Mouse (Mus musculus) gastrocnemius, adult 2 months (tissue): ENCODE results near the gene Fkbp2. TPM values are rescaled to one million over a fixed set of nuclear protein-coding genes. Genes with fewer than 3 reads are reported as not detected.

Source experiments
- DNase-seq: peaks from one replicate; pipeline ENCODE4 v3.0.0; 2022
- H3K27ac ChIP-seq: fragments of 200-600 bp; 2 replicates; pipeline ENCODE4 v1.8.1; 2022; ENCODE audit warnings: mild to moderate bottlenecking
- H3K4me3 ChIP-seq: fragments of 200-600 bp; 2 replicates; pipeline ENCODE4 v1.8.1; 2022; ENCODE audit warnings: mild to moderate bottlenecking, moderate library complexity
- CTCF ChIP-seq: fragments of 200-600 bp; IDR thresholded peaks from 2 replicates; pipeline ENCODE4 v1.8.1; 2022; ENCODE audit warnings: antibody characterized with exemption, mild to moderate bottlenecking, moderate library complexity
- intact Hi-C: fragments of 180-260 bp; cut with DNase I; formaldehyde crosslinking; loops from one replicate; pipeline ENCODE4 v1.15.1; 2025
- total RNA-seq, 2 experiments: library from RNA; stranded (reverse); gene quantifications; 2 replicates each; pipeline ENCODE4 v1.2.3; 2021

Fkbp2 gene
- total RNA-seq, 2 experiments from 2014 or later = 7.9 to 11.2 TPM

GRCm38 (mm10) chr19:6987061-6987903 is 7.0 kb upstream of the Fkbp2 start, which contains the start of gene Vegfb:
Vegfb (minus strand) TSS chr19:6987651.
- H3K27ac ChIP-seq = peak within 1 kb of the TSS; percentile 91
- intact Hi-C loops = no loop called here
- DNase-seq = peak; percentile 88
- peak within 1 kb of the TSS; percentile 78 for H3K4me3 ChIP-seq
- TF ChIP-seq CTCF = no peak

- TF ChIP-seq CTCF = no peak
- peak; percentile 29 for DNase-seq
- Histone ChIP-seq H3K4me3 (peak overlapping the region; percentile 78), H3K27ac (peak overlapping the region; percentile 91)
- intact Hi-C loops = no loop called here
Measured at GRCm38 (mm10) chr19:6985951-6986708, 5.8 kb upstream of the Fkbp2 start.

GRCm38 (mm10) chr19:6985300-6985699 is 5.0 kb upstream of the Fkbp2 start:
- TF ChIP-seq CTCF = no peak
- H3K27ac ChIP-seq = no peak overlapping the region
- peak; percentile 27 for DNase-seq
- intact Hi-C loops = no loop called here
- no peak overlapping the region for H3K4me3 ChIP-seq

- no peak for TF ChIP-seq CTCF
Measured at GRCm38 (mm10) chr19:6983621-6984020, 3.3 kb upstream of the Fkbp2 start.

GRCm38 (mm10) chr19:6981465-6981864 is 1.2 kb upstream of the Fkbp2 start:
- no peak for TF ChIP-seq CTCF
- intact Hi-C loops = no loop called here
- Histone ChIP-seq H3K27ac (peak overlapping the region; percentile 100), H3K4me3 (peak overlapping the region; percentile 95)
- no peak for DNase-seq

More at GRCm38 (mm10) chr19:6983621-6984020, 3.3 kb upstream of the Fkbp2 start:
- Histone ChIP-seq H3K4me3 (no peak overlapping the region), H3K27ac (no peak overlapping the region)
- intact Hi-C loops = no loop called here
- DNase-seq = no peak

- Histone ChIP-seq H3K4me3 (peak overlapping the region; percentile 95), H3K27ac (peak overlapping the region; percentile 100)
- peak; percentile 81 for TF ChIP-seq CTCF
- intact Hi-C loops = no loop called here
- peak; percentile 100 for DNase-seq
Measured at GRCm38 (mm10) chr19:6979486-6980380, 568 bp downstream of the Fkbp2 start.

- H3K4me3 ChIP-seq = peak overlapping the region; percentile 95
- intact Hi-C loops = no loop called here
- peak; percentile 60 for DNase-seq
- TF ChIP-seq CTCF = no peak
- peak overlapping the region; percentile 100 for H3K27ac ChIP-seq
Measured at GRCm38 (mm10) chr19:6979001-6979479, 1.3 kb downstream of the Fkbp2 start.

GRCm38 (mm10) chr19:6978639-6978974 is 1.7 kb downstream of the Fkbp2 start:
- DNase-seq = no peak
- intact Hi-C loops = no loop called here
- Histone ChIP-seq H3K4me3 (peak overlapping the region; percentile 95), H3K27ac (peak overlapping the region; percentile 100)
- no peak for TF ChIP-seq CTCF

GRCm38 (mm10) chr19:6977759-6978638 is 2.3 kb downstream of the Fkbp2 start:
- Histone ChIP-seq H3K27ac (peak overlapping the region; percentile 100), H3K4me3 (peak overlapping the region; percentile 95)
- TF ChIP-seq CTCF = no peak
- intact Hi-C loops = no loop called here
- DNase-seq = no peak

- peak; percentile 89 for DNase-seq
- intact Hi-C loops = no loop called here
Measured at GRCm38 (mm10) chr19:6975537-6976521, 4.5 kb downstream of the Fkbp2 start, which contains the start of gene Plcb3. Plcb3 (minus strand) TSS chr19:6976470.

More at GRCm38 (mm10) chr19:6975537-6976521, 4.5 kb downstream of the Fkbp2 start, which contains the start of gene Plcb3:
- peak; percentile 24; the same call in 1 of the 2 replicates for TF ChIP-seq CTCF
- H3K27ac ChIP-seq = peak within 1 kb of the TSS; percentile 100
- H3K4me3 ChIP-seq = peak within 1 kb of the TSS; percentile 95
